ENCODE assay signal across 9 mouse cellular contexts in genomic region chr5:135914156-135914555, GRCm38 (mm10). TPM values are rescaled to one million over a fixed set of nuclear protein-coding genes. Genes with fewer than 3 reads are reported as not detected.
A peak's percentile ranks its signal among the peaks of the same experiment; 100 is the strongest.
DNase-seq lines count a peak whose midpoint lies in the region; ATAC-seq and TF ChIP-seq lines count a peak whose summit lies in the region.
"Had no signal": no experiment of that assay in that cellular context is flagged by ENCODE, and none has a peak within 500 bp of the region (broad histone marks: within the 10 kb centered on the region; RNA-seq: fewer than 3 reads in every experiment).

No protein-coding gene starts in this region.

- H3K27ac ChIP-seq in left cerebral cortex, adult 2 months, result peak overlapping the region; percentile 44
- H3K27ac ChIP-seq in hindbrain, embryonic 12.5 days, result no peak overlapping the region; the same call in 1 of the 2 replicates
- H3K27ac ChIP-seq: limb, embryonic 12.5 days had no signal

- H3K36me3 ChIP-seq in hindbrain, embryonic 12.5 days, result peaks cover 83% of the 10 kb centered on the region

- TF ChIP-seq CTCF in left cerebral cortex, adult 2 months (IDR thresholded peaks at IDR 0.05), result no peak

- no peak overlapping the region for H3K4me3 ChIP-seq in left cerebral cortex, adult 2 months
- no peak overlapping the region for H3K4me3 ChIP-seq in hindbrain, embryonic 12.5 days
- H3K4me3 ChIP-seq: limb, embryonic 12.5 days had no signal

- H3K4me2 ChIP-seq in hindbrain, embryonic 12.5 days (replicated peaks), result no peak overlapping the region
- H3K4me2 ChIP-seq: limb, embryonic 12.5 days had no signal

- H3K9me3 ChIP-seq in hindbrain, embryonic 12.5 days (replicated peaks), result no peaks in the 10 kb centered on the region
- H3K9me3 ChIP-seq: limb, embryonic 12.5 days had no signal

- H3K27me3 ChIP-seq in hindbrain, embryonic 12.5 days, result no peaks in the 10 kb centered on the region
- H3K27me3 ChIP-seq: limb, embryonic 12.5 days had no signal

- H3K9ac ChIP-seq in hindbrain, embryonic 12.5 days, result no peak overlapping the region
- H3K9ac ChIP-seq: limb, embryonic 12.5 days had no signal

- peaks cover under 1% of the 10 kb centered on the region; the same call in 1 of the 2 replicates for H3K4me1 ChIP-seq in hindbrain, embryonic 12.5 days
- H3K4me1 ChIP-seq: limb, embryonic 12.5 days had no signal

- DNase-seq in left cerebral cortex, adult 2 months (ENCODE audit: extremely low spot score in 1 of 2, low spot score in 2 of 2), result no peak
- no peak for DNase-seq in left cerebral cortex, adult 11 months (ENCODE audit: low spot score)
- peak; percentile 73 to 85 for DNase-seq in gastrocnemius, adult 8-10 months (ENCODE audit: low spot score in 2 of 2)
- peak; percentile 74 for DNase-seq in heart, postnatal 4 days
- peak; percentile 96 for DNase-seq in skeletal muscle tissue, adult 2 months (ENCODE audit: low read depth, low spot score)
- no peak for DNase-seq in left cerebral cortex, adult 9 months (ENCODE audit: low spot score in 2 of 2)
- DNase-seq in layer of hippocampus, postnatal 36 days, result no peak

- 91% methylated on average over 6 of the region's 6 CpGs for WGBS in hindbrain, embryonic 12.5 days

- intact Hi-C loops in left cerebral cortex, adult 2 months (cut with DNase I), result no loop called here

- ATAC-seq in hindbrain, embryonic 12.5 days (ENCODE audit: low FRiP score), result no peak

RNA-seq across cellular contexts. Expression of gene Ywhag, which starts 20.3 kb away (rescaled TPM):
- total RNA-seq in left cerebral cortex, adult 2 months (2021), result 1,000 to 10,000 TPM; 1,191 to 1,224 TPM
- total RNA-seq in gastrocnemius, adult 8-10 months (2022), result 100 to 1,000 TPM; 306 to 315 (median 309) TPM
- 100 to 1,000 TPM; 285 to 292 TPM for total RNA-seq in heart, postnatal 4 days (2021)
- 469 and 505 TPM in 2 replicates for polyA plus RNA-seq in hindbrain, embryonic 12.5 days (2016; fragmentation: Nextera tagmentation; extraction: Ambion mirVana)
- 1,000 to 10,000 TPM; 1,259 to 1,347 TPM for total RNA-seq in layer of hippocampus, postnatal 36 days (2021)

RNA-seq across cellular contexts. Expression of gene Hspb1, which starts 26.4 kb away (rescaled TPM):
- total RNA-seq in left cerebral cortex, adult 2 months (2021), result 10 to 100 TPM; 19.2 to 19.3 TPM
- 100 to 1,000 TPM; 202 to 250 (median 231) TPM for total RNA-seq in gastrocnemius, adult 8-10 months (2022)
- 100 to 1,000 TPM; 397 to 401 TPM for total RNA-seq in heart, postnatal 4 days (2021)
- polyA plus RNA-seq in hindbrain, embryonic 12.5 days (2016; fragmentation: Nextera tagmentation; extraction: Ambion mirVana), result 23.9 and 34.1 TPM in 2 replicates
- 10 to 100 TPM; 19.2 to 28.1 TPM for total RNA-seq in layer of hippocampus, postnatal 36 days (2021)

Comparison
In these comparisons a context has a peak if more than half of its experiments do, and no peak if none do; other contexts are left out.
1. DNase-seq: peak in gastrocnemius, adult 8-10 months (2 of 2), heart, postnatal 4 days (single experiment) and skeletal muscle tissue, adult 2 months (single experiment); none in left cerebral cortex, adult 2 months (0 of 2), left cerebral cortex, adult 11 months (single experiment), left cerebral cortex, adult 9 months (0 of 2) and layer of hippocampus, postnatal 36 days (0 of 2).
2. RNA of gene Hspb1, which starts 26.4 kb away (total RNA-seq): 397 to 401 TPM in heart, postnatal 4 days and 202 to 250 TPM in gastrocnemius, adult 8-10 months; 19.2 to 28.1 TPM in layer of hippocampus, postnatal 36 days and 19.2 to 19.3 TPM in left cerebral cortex, adult 2 months; every median in the first group is over 4 times any median in the second.